Mouse (Mus musculus): ENCODE results near the gene Mettl17.
A peak's percentile ranks its signal among the peaks of the same experiment; 100 is the strongest.

The Mettl17 gene

GRCm38 (mm10) chr14:51929968-51930367, 45.3 kb downstream of the Mettl17 start:
- DNase-seq, result no peak

- DNase-seq, result peak; percentile 37
Observed at GRCm38 (mm10) chr14:51930824-51931223, 46.2 kb downstream of the Mettl17 start.

GRCm38 (mm10) chr14:51932092-51933020, 47.7 kb downstream of the Mettl17 start:
- DNase-seq, result no peak

GRCm38 (mm10) chr14:51939005-51939404, 54.4 kb downstream of the Mettl17 start:
- DNase-seq, result no peak

- no peak for DNase-seq
Observed at GRCm38 (mm10) chr14:51940944-51941560, 56.4 kb downstream of the Mettl17 start.

GRCm38 (mm10) chr14:51941577-51941976, 56.9 kb downstream of the Mettl17 start:
- no peak for DNase-seq

- no peak for DNase-seq
Observed at GRCm38 (mm10) chr14:51942236-51942635, 57.6 kb downstream of the Mettl17 start.
